Mouse (Mus musculus) adrenal gland, postnatal 36 days (tissue): ENCODE results near the gene Hexdc. TPM values are rescaled to one million over a fixed set of nuclear protein-coding genes. Genes with fewer than 3 reads are reported as not detected.
A peak's percentile ranks its signal among the peaks of the same experiment; 100 is the strongest.

Source experiments
- DNase-seq, 2 experiments: peaks; one replicate each; pipeline ENCODE4 v3.0.0; 2021; ENCODE audit warnings: mixed read lengths in 1 of 2
- long read RNA-seq, 2 experiments: library from polyadenylated mRNA; stranded (forward); transcript quantifications; one replicate each; pipeline ENCODE4 v2.0.0; 2021; ENCODE audit warnings: borderline sequencing depth in 2 of 2
- total RNA-seq, 2 experiments: library from RNA; stranded (reverse); gene quantifications; 2 replicates each; pipeline ENCODE4 v1.2.3; 2021

Hexdc gene
- 10 to 100 TPM in 1 of 2 experiments, 1 to 10 TPM in 1; 9.1 to 11.5 TPM for total RNA-seq
- long read RNA-seq, experiment 1, partial matches to known transcripts = 3 of 11 reads
- long read RNA-seq, experiment 1, other reads (novel, unspliced or antisense) = 6 of 11 reads
- long read RNA-seq, experiment 2, partial matches to known transcripts = 1 of 6 reads
- long read RNA-seq, experiment 2, other reads (novel, unspliced or antisense) = 3 of 6 reads

DNA sequence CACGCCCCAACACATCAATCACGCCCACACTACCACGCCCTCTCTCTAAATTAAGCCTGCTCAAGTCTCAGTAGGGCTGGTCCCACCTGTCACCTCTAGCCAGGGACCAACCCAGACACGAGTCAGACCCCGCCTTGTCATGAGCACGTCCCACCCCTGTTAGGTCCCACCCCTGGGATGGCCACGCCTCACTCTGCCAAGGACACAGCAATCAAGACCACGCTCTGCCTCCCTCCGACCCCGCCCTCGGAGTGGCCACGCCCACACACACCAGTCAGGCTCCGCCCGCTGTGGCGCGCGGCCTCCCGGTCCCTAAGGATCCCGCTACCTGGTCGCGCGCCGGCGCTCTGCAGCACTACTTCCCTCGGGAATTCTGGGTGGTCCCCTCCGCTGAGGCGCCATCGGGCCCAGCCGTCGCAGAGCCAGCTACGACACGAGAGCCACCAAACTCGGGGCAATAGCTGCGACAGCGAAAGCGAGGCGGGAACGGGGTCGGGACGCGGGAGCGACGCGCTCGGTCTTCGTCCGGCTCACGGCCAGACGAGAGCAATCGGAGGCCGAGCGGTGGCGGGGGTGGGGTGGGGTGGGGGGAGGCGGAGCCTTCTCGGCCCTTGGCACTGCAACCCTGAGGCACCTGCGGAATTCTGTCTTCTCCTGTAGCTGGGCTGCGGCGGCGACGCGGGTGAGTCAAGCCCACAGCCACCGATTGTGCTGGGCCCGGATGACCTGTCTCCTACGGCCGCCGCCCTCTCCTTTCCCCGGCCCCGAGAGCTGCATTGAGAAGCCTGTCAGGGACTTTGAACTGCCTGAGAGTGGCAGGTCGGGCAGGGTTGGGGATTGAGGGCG is at the start of gene Hexdc, which contains the start of gene Ogfod3:
Gene Hexdc, plus strand, starts transcription at position 273 of the 846 bp plus-strand sequence.
Gene Ogfod3, minus strand, starts transcription at position 551 of the 846 bp plus-strand sequence.
- DNase-seq = peak; percentile 96 to 98

DNA sequence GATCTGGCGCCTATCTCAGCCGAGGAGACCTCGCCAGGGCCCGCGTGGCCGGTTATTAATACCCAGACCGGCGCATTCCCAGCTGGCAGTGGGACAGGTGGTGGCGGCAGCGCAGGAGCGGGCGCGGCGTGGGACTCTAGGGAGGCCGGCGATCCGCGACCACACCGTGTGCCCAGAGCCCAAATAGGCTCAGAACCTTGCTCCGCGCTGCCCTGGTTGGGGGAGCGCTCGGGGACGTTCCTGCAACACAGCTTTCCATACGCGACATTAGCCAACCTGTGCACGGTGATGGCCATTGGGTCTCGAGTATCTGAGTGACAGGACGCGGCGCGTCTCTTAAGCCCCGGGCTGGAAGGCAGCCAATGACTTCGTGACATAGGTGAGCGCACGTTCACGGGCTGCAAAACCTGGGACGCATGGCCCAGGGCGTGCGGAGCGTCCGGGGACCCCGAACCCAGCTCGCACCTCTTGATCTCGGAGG is 47.8 kb upstream of the Hexdc start:
- DNase-seq = peak; percentile 30 to 42

DNA sequence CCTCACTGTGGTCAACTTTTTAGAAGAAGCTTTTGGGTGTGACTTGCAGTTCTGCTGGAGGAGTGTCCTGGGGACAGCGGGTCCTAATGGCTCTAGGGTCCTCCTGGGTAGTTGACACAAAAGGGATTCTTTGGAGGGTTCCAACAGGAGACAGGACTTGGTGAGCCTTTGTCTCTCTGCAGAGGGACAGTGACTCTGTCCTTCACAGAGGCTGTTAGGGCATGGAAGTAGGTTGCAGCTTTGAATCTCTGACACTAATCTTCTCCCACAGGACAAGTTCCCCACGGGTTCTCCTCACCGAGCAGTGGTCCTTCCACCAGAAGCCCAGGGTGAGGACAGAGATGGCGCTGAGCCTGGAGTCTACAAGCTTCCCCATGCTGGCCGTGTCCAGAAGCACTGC is 44.3 kb upstream of the Hexdc start, which contains the start of gene Uts2r:
Gene Uts2r, plus strand, starts transcription at position 301 of the 400 bp plus-strand sequence.
- no peak for DNase-seq

DNA sequence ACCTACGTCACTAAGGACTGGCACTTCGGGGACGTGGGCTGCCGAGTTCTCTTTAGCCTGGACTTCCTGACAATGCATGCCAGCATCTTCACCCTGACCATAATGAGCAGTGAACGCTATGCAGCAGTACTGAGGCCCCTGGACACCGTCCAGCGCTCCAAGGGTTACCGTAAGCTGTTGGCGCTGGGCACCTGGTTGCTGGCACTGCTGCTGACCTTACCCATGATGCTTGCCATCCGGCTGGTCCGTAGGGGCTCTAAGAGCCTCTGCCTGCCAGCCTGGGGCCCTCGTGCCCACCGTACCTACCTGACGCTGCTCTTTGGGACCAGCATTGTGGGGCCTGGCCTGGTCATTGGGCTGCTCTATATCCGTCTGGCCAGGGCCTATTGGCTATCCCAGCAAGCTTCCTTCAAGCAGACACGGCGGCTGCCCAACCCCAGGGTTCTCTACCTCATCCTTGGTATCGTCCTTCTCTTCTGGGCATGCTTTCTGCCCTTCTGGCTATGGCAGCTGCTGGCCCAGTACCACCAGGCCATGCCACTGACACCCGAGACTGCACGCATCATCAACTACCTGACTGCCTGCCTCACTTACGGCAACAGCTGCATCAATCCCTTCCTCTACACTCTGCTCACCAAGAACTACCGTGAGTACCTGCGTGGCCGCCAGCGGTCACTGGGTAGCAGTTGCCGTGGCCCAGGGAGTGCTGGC is 43.4 kb upstream of the Hexdc start:
- DNase-seq = no peak

DNA sequence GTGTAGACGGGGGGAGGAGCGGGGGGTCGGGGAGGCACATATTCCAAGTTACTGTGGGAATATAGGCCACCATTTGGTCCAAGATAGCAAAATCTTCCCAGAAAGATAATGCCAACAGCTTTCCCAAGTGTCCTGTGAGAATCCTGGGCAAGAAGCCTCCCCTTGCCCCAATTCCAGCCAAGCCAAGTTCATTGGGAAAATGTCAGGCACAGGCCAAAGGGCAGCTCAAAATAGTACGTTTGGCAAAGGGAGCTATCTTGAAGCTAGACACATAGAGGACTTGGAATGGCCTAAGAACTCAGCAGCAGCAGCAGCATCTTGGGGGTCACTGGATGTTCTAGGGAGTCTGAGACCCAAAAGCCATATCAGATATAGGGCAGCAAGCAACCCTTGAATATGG is 40.5 kb upstream of the Hexdc start:
- DNase-seq = no peak

DNA sequence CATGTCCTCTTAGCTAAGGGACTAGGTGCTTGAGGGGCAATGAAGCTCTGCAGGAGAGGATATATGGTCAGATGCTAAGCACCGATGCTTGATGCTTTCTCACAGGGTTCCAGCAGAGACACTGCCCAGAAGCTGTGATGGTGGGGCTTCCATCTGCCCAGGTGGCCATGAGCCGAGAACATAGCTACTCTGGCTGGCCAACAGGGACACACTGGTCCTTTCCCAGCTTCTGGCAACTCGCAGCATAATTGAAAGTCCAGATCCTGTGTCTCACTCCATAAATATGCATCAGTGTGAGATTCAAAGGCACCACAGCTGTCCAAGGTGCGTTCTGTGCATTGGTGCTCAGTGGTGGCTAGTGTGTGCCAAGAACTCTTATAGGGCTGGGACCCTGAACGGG is 31.0 kb upstream of the Hexdc start:
- no peak for DNase-seq

DNA sequence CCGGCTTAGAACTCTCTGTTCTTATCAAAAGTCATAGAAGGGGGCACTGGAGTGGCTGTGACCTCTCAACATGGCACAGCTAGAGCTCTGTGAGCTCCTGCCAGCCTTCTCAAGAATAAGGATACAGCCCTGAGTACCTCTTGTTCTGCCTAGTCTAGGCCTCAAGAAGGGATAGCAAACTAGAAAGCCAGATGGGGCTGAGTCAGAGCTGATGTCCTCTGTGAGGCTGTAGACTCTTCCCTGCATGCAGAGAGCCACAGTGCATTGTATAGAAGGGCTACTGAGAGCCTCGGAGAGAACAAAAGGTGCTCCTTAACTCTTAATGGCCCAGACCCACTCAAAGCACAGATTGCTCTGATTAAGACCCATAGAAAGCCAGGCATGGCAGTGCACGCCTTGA is 30.0 kb upstream of the Hexdc start:
- DNase-seq = no peak

DNA sequence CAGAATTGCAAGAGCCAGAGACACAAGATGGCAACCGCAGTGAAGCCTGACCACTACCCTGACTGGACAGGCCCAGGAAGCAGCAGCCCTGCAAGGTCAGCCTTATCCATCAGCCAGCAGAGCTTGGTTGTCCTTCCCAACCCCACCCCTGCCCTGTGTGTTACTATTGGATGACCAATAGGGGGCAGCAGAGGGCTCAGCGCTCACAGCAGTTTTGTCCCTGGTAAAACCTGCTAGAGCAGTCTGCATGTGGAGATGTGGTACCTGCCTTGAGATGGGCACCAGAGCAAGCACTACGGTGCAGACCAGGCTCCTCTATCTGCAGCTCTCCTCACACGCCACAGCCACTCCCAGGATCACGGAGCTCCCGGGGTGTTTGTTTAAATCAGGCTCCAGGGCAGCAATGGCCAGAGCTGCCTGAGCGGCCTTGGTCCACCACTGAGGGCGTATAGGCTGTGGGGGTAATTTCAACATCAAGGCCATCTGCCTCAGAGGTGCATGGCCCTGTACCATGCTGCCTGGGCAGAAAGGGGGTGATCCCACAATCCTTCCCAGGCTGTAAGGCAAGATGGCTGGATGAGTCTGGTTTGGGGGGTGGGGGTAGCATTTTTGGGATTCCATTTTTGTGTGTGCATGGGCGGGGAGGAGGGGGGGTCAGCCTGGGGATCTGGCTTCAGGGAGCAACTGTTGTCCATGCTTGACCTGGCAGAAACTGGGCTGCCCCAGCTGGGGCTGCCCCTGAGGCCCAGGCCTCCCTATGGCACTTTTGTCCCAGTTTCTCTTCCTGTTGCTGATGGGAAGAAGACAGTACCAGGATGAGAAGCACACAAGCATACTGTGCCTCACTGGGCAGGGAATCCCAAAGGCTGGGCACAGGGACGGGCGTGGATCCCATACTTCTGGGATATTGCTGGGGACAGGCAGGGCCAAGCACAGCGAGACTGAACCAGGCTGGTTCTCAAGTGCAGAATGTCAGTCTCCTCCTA is 27.7 kb upstream of the Hexdc start:
- DNase-seq = peak; percentile 59 to 78

DNA sequence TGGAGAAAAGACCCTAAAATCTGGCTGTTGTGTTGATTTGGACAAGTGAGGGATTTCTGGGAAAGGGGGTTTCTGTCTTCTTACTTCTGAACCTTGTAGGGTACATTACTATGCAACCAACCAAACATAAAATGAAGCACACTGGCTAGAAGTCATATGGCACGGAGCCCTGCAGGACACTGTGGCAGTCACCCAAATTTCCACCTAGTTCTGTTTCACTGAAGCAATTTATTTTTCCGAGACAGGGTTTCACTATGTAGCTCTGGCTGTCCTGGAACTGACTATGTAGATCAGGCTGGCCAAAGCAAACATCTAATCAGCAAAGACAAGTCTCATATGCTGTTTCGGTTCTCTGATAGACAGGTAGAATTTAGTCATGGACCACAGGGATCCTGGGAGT is 14.6 kb upstream of the Hexdc start:
- peak in 1 of 2 experiments; percentile 42 for DNase-seq

DNA sequence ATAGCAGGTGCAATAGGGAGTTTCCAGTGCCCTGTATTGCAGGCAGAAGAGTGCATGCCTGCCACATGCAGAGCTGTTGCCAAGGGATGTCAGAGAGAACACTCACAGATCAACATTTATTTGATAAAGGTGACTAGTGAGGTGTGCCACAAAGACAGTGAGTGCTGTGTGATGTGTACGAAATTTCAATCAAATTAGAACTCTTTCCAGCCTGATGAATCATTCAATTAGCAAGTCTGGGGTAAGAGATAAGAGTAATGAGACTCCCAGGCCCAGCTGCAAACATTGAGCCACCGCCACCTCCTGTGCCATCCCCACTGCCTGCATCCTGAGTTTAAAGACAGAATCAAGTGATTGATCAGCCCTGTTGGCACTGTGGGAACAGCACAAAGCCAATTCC is 11.5 kb upstream of the Hexdc start:
- DNase-seq = no peak

DNA sequence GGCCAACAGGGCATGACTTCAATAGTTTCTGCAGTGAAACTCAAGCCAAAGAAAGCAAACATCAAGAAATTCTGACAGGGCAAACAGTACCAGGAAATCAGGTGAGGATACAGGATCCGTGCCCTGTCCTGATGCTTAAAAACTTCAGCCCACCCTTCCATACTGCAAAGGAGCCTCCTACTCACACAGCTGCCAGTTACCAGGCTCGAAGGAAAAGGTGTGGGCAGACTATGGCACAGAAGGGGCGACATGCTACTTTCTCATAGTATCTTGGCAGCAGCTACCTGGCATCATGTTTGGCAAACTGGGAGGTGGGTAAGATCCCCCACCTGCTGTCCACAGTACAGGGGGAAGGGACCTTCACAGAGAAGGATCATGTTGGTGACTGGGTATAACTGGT is 10.8 kb upstream of the Hexdc start:
- DNase-seq = no peak

DNA sequence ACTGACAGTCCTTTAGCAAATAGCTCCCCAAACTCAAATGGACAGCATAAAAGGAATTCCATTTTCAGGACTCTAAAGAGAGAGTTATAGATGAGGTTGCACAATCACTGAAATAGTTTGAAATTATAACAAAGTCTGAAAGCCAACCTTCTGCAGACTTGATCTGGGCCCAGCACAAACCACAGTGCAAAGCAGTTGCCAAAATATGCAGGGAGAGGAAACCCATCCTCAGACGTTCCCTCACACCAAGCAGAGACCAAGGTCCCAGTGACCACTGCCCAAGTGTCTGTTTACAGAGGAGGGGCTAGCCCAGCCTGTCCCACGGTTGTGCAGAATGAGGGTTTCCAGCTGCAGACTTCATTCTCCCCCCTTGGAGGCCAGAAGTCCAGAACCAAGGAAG is 5.6 kb upstream of the Hexdc start:
- DNase-seq = no peak

DNA sequence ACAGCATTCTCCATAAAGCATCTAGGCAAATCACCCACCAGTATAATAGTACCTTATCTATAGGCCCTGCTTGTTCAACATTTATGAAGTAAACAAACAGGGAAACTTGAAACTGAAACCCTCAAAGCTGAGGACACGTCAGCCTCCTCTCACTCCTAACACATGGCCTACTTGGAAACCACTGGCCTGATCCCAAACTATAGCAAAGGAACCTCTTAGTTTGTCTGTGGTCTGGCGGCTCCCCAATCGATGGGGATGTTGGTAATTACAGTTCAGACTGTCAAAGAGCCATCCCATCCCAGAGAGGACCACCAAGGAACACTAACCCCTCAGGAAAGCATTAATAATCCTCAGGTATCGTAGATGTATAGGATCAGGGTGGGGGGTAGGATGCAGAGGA is 4.4 kb upstream of the Hexdc start:
- DNase-seq = no peak

DNA sequence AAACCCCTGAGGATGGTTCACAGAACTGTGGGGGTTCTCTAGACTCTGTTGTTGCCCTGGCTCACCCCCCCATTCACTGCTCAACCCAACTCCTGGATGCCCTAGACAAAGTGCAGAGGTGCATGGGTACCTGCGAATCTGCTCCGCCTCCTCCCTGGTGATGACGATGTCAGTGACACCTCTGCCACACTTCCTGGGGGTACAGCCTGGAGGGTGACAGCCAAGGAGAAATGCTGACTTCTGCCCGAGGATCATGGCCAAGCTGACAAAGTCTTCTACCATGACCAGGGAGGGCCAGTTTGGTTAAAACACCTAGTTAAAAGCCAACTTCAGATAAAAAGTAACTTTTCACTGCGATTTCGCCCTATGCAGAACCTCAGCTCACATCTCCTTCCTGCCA is 3.5 kb upstream of the Hexdc start:
- DNase-seq = no peak

DNA sequence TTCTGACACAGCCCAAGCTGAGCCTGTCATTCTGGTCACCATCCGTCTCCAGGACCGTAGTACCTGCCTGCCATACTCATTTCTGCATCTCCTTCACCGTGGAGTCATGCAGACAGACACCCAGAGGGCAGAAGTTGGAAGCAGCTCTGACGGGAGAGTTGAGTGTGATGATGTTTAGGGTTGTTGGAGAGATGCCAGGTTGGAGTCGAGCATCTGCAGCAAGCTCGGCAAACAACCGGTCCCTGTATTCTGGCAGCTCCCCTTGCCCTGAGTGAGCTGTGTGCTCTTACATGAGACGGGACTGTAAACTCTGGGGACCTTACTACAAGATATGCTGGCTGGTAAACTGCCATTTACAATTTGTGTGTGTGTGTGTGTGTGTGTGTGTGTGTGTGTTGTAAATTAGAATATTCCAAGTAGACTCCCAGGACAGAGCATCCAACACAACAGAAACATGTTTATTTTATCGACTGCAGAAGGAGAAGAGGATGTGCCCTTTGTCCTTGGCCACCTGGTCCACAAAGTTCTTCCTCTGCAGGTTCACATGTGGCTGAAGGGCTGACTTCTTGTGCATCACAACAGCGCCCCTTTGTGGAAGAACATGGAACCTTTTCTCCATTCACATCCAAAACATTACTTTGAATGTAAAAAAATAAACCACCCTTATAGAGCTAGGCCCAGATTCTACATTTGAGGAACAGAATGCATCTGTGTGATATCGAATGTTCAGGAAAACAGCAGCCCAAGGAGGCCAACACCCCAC is 2.6 kb upstream of the Hexdc start:
- DNase-seq = peak; percentile 12 to 44

DNA sequence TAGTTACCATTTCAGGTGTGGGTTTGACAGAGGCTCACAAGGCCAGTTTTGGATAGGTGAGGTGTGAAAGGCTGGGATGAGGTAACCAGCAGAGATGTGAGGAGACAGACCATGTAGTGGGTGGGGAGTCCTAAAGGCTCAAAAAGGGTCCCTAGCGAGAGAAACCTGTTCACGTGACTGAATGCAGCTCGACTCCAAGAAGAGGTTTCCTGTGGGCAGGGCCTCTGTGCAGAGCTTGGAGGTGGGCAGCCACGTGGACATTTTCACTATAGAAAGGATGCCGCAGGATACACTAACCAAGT is 423 bp upstream of the Hexdc start:
- DNase-seq = no peak

DNA sequence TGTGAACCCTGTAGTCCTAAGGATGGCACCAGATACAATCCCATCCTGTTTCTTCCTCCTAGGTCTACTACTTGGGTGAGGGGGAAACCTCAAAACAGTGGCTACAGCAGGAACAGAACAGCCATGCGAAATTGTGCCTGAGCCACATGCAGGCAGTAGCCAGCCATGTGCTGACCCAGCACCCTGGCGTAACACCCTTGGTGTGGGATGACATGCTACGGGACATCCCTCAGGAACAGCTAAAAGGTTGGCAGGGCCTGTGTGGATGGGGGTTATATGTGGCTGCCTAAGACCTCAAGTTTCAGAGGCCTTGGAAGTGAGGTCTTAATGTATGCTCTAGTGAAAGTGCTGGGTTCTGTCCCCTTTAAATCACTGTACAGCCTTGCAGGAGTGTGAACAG is 12.6 kb downstream of the Hexdc start:
- no peak for DNase-seq

DNA sequence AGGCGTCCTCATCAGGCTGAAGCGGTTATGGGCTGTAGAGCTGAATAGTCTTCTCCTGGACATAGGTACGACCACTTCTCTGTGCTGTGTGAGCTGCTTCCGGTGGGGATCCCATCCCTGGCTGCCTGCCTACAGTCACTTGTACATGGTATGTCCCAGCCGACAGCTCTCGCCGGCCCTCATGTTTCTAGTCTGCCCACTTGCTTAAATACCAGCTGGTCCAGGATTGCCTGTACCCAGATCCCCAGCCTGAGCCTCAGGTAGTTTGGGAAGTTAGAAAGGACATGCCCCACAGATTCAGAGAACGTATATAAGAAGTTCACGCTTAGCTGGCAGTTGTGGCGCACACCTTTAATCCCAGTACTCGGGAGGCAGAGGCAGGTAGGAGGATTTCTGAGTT is 15.5 kb downstream of the Hexdc start:
- DNase-seq = no peak

DNA sequence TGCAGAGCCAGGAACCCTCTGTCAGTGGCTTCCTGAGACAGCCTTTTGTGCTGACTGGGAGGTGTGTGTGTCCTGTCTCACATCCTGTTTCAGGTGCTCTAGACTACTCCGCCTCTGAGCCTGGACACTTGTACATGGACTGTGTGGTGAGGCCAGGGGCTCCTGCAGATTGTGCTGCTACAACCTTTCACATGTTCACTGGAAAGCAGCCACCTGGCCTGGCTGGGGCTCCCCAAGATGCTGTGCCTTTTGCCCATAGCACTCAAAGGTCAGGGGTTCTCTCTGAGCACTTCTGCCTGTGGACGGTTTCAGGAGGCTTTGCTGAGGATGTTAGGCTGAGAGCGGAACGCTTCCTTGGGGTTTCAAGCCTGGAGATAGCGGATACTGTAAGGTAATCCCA is 16.5 kb downstream of the Hexdc start:
- DNase-seq = no peak

DNA sequence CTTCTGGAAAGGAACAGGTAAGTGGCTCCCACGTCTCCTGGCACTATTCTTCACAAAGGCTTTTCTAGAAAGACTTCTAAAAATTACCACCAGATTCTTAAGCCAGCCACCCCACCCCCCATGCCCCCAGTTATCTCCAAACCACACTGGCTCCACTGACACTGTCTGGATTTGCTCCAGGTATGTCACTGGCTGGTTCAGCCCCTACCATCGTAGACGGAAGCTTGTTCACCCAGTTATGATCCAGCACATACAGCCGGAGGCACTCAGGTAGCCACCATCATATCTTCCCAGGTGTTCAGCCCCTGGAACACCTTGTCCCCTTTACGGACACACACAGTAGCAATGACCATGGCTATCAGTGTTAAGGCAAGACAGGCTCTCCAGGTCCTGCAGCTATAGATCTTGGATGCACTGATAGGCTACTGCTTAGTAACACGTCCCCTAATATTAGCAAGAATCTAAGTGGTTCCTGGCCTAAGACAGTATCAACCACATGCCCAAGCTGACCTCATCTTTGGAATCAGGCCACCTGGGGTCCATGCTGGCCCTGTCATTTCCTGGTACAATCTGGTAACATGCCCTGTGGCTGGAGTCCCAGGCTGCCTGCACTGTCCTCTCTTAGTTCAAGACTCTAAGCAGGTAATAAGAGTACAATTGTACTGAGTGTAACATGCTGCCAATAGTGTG is 17.2 kb downstream of the Hexdc start:
- no peak for DNase-seq
